Mouse (Mus musculus): ENCODE data around the gene Gnat3.

- TF ChIP-seq FLI1 (IDR thresholded peaks at IDR 0.05; ENCODE audit: low read length) (no peak), GATA1 (IDR thresholded peaks at IDR 0.05; ENCODE audit: borderline replicate concordance, low read length) (no peak)
These were observed 33.9 kb upstream of the Gnat3 start for GRCm38 (mm10) chr5:17928471-17928870.

Measured in megakaryocyte, embryonic 14.5 days (primary cell).